Mouse (Mus musculus) liver, embryonic 11.5 days (tissue): Measurements from ENCODE around the gene Rpp30. TPM values are rescaled to one million over a fixed set of nuclear protein-coding genes. Genes with fewer than 3 reads are reported as not detected.

Experiments used
- ATAC-seq: fragments of 200-750 bp; cut with Nextera tagmentation; replicated peaks from 2 replicates; pipeline ENCODE4 v1.8.0; 2017; ENCODE audit warnings: moderate number of reproducible peaks, mild to moderate bottlenecking, moderate TSS enrichment, moderate library complexity; ENCODE audit not compliant: low FRiP score
- DNase-seq: peaks from one replicate; pipeline ENCODE4 v3.0.0-alpha.2; 2017; ENCODE audit warnings: low spot score
- H3K27ac ChIP-seq: fragments of 300-500 bp; sonication (generic); 2 replicates; pipeline ENCODE4 v1.5.1; 2014; ENCODE audit warnings: mild to moderate bottlenecking, low read depth, low read length, control low read depth
- H3K27me3 ChIP-seq: fragments of 300-500 bp; sonication (generic); replicated peaks from 2 replicates; pipeline ENCODE4 v1.6.1; 2014; ENCODE audit warnings: low read length, mixed read lengths; ENCODE audit not compliant: control insufficient read depth, insufficient read depth
- H3K36me3 ChIP-seq: fragments of 300-500 bp; sonication (generic); 2 replicates; pipeline ENCODE4 v1.6.1; 2014; ENCODE audit warnings: mild to moderate bottlenecking, low read length, moderate library complexity, mixed read lengths; ENCODE audit not compliant: control insufficient read depth, insufficient read depth
- H3K4me1 ChIP-seq: fragments of 300-500 bp; sonication (generic); replicated peaks from 2 replicates; pipeline ENCODE4 v1.6.1; 2014; ENCODE audit warnings: low read length, mixed read lengths; ENCODE audit not compliant: control insufficient read depth, insufficient read depth
- H3K4me2 ChIP-seq: fragments of 300-500 bp; sonication (generic); 2 replicates; pipeline ENCODE4 v1.6.1; 2014; ENCODE audit warnings: mild to moderate bottlenecking, control low read depth, moderate library complexity
- H3K4me3 ChIP-seq: fragments of 300-500 bp; sonication (generic); 2 replicates; pipeline ENCODE4 v1.5.1; 2014; ENCODE audit warnings: low read depth, low read length, control low read depth
- H3K9ac ChIP-seq: fragments of 300-500 bp; sonication (generic); 2 replicates; pipeline ENCODE4 v1.6.1; 2014; ENCODE audit warnings: low read depth, low read length, control low read depth
- H3K9me3 ChIP-seq: fragments of 300-500 bp; sonication (generic); 2 replicates; pipeline ENCODE4 v1.6.1; 2016; ENCODE audit warnings: low read length, inconsistent platforms, mixed read lengths; ENCODE audit not compliant: control insufficient read depth
- WGBS: fragments of 180-500 bp; shearing (Covaris S2); extraction: QIAGEN DNeasy Blood & Tissue Kit; methylation state at CpG from one replicate; pipeline ENCODE4 v1.1.7; 2014; 5-methylcytosine and 5-hydroxymethylcytosine counted together
- polyA plus RNA-seq: library from polyadenylated mRNA; unstranded; fragments of >200 nt; fragmentation: Nextera tagmentation; extraction: Ambion mirVana; gene quantifications from 2 replicates; pipeline ENCODE4 v1.2.1, GENCODE M21; 2014

Gene Rpp30
- 82.3 and 84.3 TPM in 2 replicates for polyA plus RNA-seq

- Histone ChIP-seq H3K9ac (peak within 1 kb of the TSS; percentile 85), H3K27ac (peak within 1 kb of the TSS; percentile 35; the same call in 1 of the 2 replicates), H3K9me3 (no peaks in the 10 kb centered on the region), H3K36me3 (no peaks in the 10 kb centered on the region; the same call in 1 of the 2 replicates), H3K4me1 (peaks cover 6% of the 10 kb centered on the region), H3K4me2 (peak within 1 kb of the TSS; percentile 85), H3K4me3 (peak within 1 kb of the TSS; percentile 90), H3K27me3 (no peaks in the 10 kb centered on the region)
- peak; percentile 80 for DNase-seq
- peak; percentile 93 for ATAC-seq
- WGBS: 2% methylated on average over 34 of the region's 34 CpGs
Measured at GRCm38 (mm10) chr19:36083262-36084225, at the start of gene Rpp30. Gene Rpp30 (plus strand): TSS chr19:36083716.

DNA sequence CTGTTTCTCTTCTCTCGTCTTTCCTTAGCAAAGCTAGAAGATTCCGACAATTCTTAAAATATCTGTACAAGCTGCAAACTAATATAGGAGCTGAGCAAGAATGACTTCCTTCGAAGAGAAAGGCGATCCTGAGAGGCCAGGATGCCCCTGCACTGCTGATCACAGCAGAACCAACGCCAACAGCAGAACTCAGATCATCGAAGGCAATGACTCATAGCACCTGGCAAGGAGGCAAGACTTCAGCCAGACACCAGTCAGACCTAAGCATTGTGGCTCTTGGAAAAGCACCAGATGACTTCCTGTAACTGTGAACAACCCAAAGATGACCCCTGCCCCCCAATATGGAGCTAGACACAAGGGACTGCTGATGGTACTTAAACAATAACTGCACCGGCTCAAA lies 37.5 kb upstream of the Rpp30 start:
- H3K9me3 ChIP-seq: no peaks in the 10 kb centered on the region
- no peaks in the 10 kb centered on the region for H3K27me3 ChIP-seq
- no peaks in the 10 kb centered on the region for H3K4me1 ChIP-seq
- 82% methylated on average over 7 of the region's 7 CpGs for WGBS
- no peak overlapping the region for H3K4me3 ChIP-seq
- H3K27ac ChIP-seq: no peak overlapping the region
- ATAC-seq (no peak), DNase-seq (no peak)
- H3K36me3 ChIP-seq: no peaks in the 10 kb centered on the region
- H3K9ac ChIP-seq: no peak overlapping the region
- no peak overlapping the region for H3K4me2 ChIP-seq

- no peak for DNase-seq
- peak; percentile 26; the same call in 1 of the 2 replicates for ATAC-seq
- Histone ChIP-seq H3K36me3 (no peaks in the 10 kb centered on the region), H3K4me1 (no peaks in the 10 kb centered on the region; the same call in 1 of the 2 replicates), H3K4me2 (peak overlapping the region; percentile 79), H3K27ac (no peak overlapping the region), H3K27me3 (peaks cover 48% of the 10 kb centered on the region), H3K9me3 (no peaks in the 10 kb centered on the region), H3K9ac (no peak overlapping the region), H3K4me3 (peak overlapping the region; percentile 58)
- 10% methylated on average over 49 of the region's 49 CpGs for WGBS
Measured at GRCm38 (mm10) chr19:36056502-36057221, 26.9 kb upstream of the Rpp30 start.

- Histone ChIP-seq H3K27me3 (peaks cover 48% of the 10 kb centered on the region), H3K27ac (no peak within 1 kb of the TSS), H3K9ac (no peak within 1 kb of the TSS), H3K9me3 (no peaks in the 10 kb centered on the region), H3K36me3 (no peaks in the 10 kb centered on the region), H3K4me2 (peak within 1 kb of the TSS; percentile 79), H3K4me3 (peak within 1 kb of the TSS; percentile 58), H3K4me1 (no peaks in the 10 kb centered on the region; the same call in 1 of the 2 replicates)
- under 1% methylated on average over 74 of the region's 86 CpGs for WGBS
- ATAC-seq (peak; percentile 68), DNase-seq (peak; percentile 48)
Measured at GRCm38 (mm10) chr19:36057231-36057811, 26.2 kb upstream of the Rpp30 start, which contains the start of gene Htr7. Gene Htr7 (minus strand): TSS chr19:36057507.

DNA sequence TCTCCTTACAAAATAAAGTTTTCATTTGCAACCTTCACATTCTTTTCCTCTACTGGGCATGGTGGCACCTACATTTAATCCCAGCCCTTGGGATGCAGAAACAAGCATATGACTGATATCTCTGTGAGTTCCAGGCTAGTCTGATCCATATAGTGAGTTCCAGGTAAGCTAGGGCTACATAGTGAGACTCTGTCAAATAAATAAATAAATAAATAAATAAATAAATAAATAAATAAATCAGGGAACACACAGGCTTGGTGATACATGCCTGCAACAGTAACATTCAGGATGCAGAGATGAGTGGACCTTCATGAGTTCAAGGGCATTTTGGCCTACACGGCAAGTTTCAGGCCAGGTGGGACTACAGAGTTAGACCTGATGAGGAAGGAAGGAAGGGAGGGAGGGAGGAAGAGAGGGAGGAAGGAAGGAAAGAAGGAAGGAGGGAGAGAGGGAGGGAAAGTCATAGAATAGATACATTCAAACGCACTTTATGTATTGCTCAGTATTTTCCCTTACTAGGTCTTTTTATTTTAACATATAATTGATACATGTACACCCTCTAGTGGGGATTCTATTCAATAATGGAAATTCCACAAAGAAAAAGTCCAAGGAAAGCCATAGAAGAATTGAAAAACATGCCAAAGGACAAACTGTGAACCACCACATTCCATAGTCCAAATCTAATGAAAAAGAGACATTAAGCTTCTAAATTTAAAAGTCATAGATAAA lies 20.6 kb upstream of the Rpp30 start:
- no peaks in the 10 kb centered on the region for H3K36me3 ChIP-seq
- no peak overlapping the region for H3K4me3 ChIP-seq
- H3K9ac ChIP-seq: no peak overlapping the region
- WGBS: 66% methylated on average over 2 of the region's 2 CpGs
- DNase-seq (no peak), ATAC-seq (no peak)
- peaks cover 12% of the 10 kb centered on the region for H3K27me3 ChIP-seq
- H3K4me2 ChIP-seq: no peak overlapping the region
- no peaks in the 10 kb centered on the region for H3K9me3 ChIP-seq
- H3K4me1 ChIP-seq: no peaks in the 10 kb centered on the region
- no peak overlapping the region for H3K27ac ChIP-seq

GRCm38 (mm10) chr19:36082606-36083261 lies 782 bp upstream of the Rpp30 start:
- ATAC-seq: peak; percentile 68
- H3K27ac ChIP-seq: 0 out of 2 replicates have a peak overlapping the region, but pooled peaks have one; percentile 35
- WGBS: 49% methylated on average over 7 of the region's 7 CpGs
- H3K27me3 ChIP-seq: no peaks in the 10 kb centered on the region
- peak overlapping the region; percentile 57; the same call in 1 of the 2 replicates for H3K9ac ChIP-seq
- H3K4me2 ChIP-seq: peak overlapping the region; percentile 85
- H3K4me1 ChIP-seq: peaks cover 6% of the 10 kb centered on the region
- H3K36me3 ChIP-seq: no peaks in the 10 kb centered on the region
- no peaks in the 10 kb centered on the region for H3K9me3 ChIP-seq
- DNase-seq: no peak
- H3K4me3 ChIP-seq: peak overlapping the region; percentile 90

GRCm38 (mm10) chr19:36090781-36091180 lies 7.3 kb downstream of the Rpp30 start:
- Histone ChIP-seq H3K4me1 (no peaks in the 10 kb centered on the region), H3K9me3 (no peaks in the 10 kb centered on the region), H3K9ac (no peak overlapping the region), H3K27ac (no peak overlapping the region), H3K4me3 (no peak overlapping the region), H3K36me3 (peaks cover 7% of the 10 kb centered on the region; the same call in 1 of the 2 replicates), H3K27me3 (no peaks in the 10 kb centered on the region), H3K4me2 (no peak overlapping the region)
- WGBS: 34% methylated on average over 5 of the region's 5 CpGs
- ATAC-seq (peak; percentile 68; the same call in 1 of the 2 replicates), DNase-seq (no peak)
